Mouse (Mus musculus): ENCODE measurements around the gene Bub1b.
A peak's percentile ranks its signal among the peaks of the same experiment; 100 is the strongest.
"Not testable (repeated sequence)": the region's sequence is repeated elsewhere in the genome, so short reads cannot be mapped to it uniquely, and the experiment has no call there.

Gene Bub1b

GRCm38 (mm10) chr2:118597673-118598568, at the start of gene Bub1b:
Gene Bub1b (plus strand): TSS chr2:118598211.
- DNase-seq (ENCODE audit: low spot score in 2 of 2): peak; percentile 74 to 79

- DNase-seq (ENCODE audit: low spot score in 2 of 2): no peak
Observed at GRCm38 (mm10) chr2:118548421-118549221, 49.4 kb upstream of the Bub1b start.

- DNase-seq (ENCODE audit: low spot score in 2 of 2): peak; percentile 92 to 93
Observed at GRCm38 (mm10) chr2:118549507-118550473, 48.2 kb upstream of the Bub1b start, which contains the start of gene Bmf. Gene Bmf (minus strand): TSS chr2:118549687.

GRCm38 (mm10) chr2:118551606-118552005, 46.4 kb upstream of the Bub1b start:
- DNase-seq (ENCODE audit: low spot score in 2 of 2): no peak

- not testable (repeated sequence) for DNase-seq (ENCODE audit: low spot score in 2 of 2)
Observed at GRCm38 (mm10) chr2:118554356-118554990, 43.5 kb upstream of the Bub1b start.

GRCm38 (mm10) chr2:118558426-118558825, 39.6 kb upstream of the Bub1b start:
- no peak for DNase-seq (ENCODE audit: low spot score in 2 of 2)

- DNase-seq (ENCODE audit: low spot score in 2 of 2): no peak
Observed at GRCm38 (mm10) chr2:118562015-118562414, 36.0 kb upstream of the Bub1b start.

GRCm38 (mm10) chr2:118562431-118562830, 35.6 kb upstream of the Bub1b start:
- DNase-seq (ENCODE audit: low spot score in 2 of 2): no peak

- no peak for DNase-seq (ENCODE audit: low spot score in 2 of 2)
Observed at GRCm38 (mm10) chr2:118567179-118567578, 30.8 kb upstream of the Bub1b start.

GRCm38 (mm10) chr2:118570939-118571338, 27.1 kb upstream of the Bub1b start:
- no peak for DNase-seq (ENCODE audit: low spot score in 2 of 2)

- DNase-seq (ENCODE audit: low spot score in 2 of 2): no peak
Observed at GRCm38 (mm10) chr2:118572183-118572836, 25.7 kb upstream of the Bub1b start.

- DNase-seq (ENCODE audit: low spot score in 2 of 2): no peak
Observed at GRCm38 (mm10) chr2:118573135-118573534, 24.9 kb upstream of the Bub1b start.

GRCm38 (mm10) chr2:118586013-118586412, 12.0 kb upstream of the Bub1b start:
- no peak for DNase-seq (ENCODE audit: low spot score in 2 of 2)

GRCm38 (mm10) chr2:118587686-118588085, 10.3 kb upstream of the Bub1b start:
- no peak for DNase-seq (ENCODE audit: low spot score in 2 of 2)

- no peak for DNase-seq (ENCODE audit: low spot score in 2 of 2)
Observed at GRCm38 (mm10) chr2:118591083-118591482, 6.9 kb upstream of the Bub1b start.

- no peak for DNase-seq (ENCODE audit: low spot score in 2 of 2)
Observed at GRCm38 (mm10) chr2:118599087-118599486, 1.1 kb downstream of the Bub1b start.

GRCm38 (mm10) chr2:118601599-118602263, 3.7 kb downstream of the Bub1b start:
- no peak for DNase-seq (ENCODE audit: low spot score in 2 of 2)

GRCm38 (mm10) chr2:118604091-118604490, 6.1 kb downstream of the Bub1b start:
- no peak for DNase-seq (ENCODE audit: low spot score in 2 of 2)

GRCm38 (mm10) chr2:118606032-118606431, 8.0 kb downstream of the Bub1b start:
- DNase-seq (ENCODE audit: low spot score in 2 of 2): no peak

- no peak for DNase-seq (ENCODE audit: low spot score in 2 of 2)
Observed at GRCm38 (mm10) chr2:118606976-118607375, 9.0 kb downstream of the Bub1b start.

Measured in frontal cortex, postnatal 14 days (tissue).